Mouse (Mus musculus) neutrophil, adult 5-6 weeks (primary cell): Measurements from ENCODE around the gene Ezh2. TPM values are rescaled to one million over a fixed set of nuclear protein-coding genes. Genes with fewer than 3 reads are reported as not detected.
"Not testable (repeated sequence)": the region's sequence is repeated elsewhere in the genome, so short reads cannot be mapped to it uniquely, and the experiment has no call there.

ENCODE experiments used
- ATAC-seq: fragments of 151-379, 151-347 bp; 2 replicates; pipeline ENCODE4 v1.8.0; 2017; ENCODE audit warnings: mild to moderate bottlenecking, moderate TSS enrichment; ENCODE audit not compliant: insufficient number of reproducible peaks, poor library complexity, low FRiP score, severe bottlenecking; ENCODE audit errors: extremely low read depth
- total RNA-seq: library from RNA; stranded (forward); fragments of 200-1000 nt; gene quantifications from 2 replicates; pipeline ENCODE4 v1.2.3, GENCODE M21; 2017

Ezh2 gene
- total RNA-seq: 37.0 and 40.3 TPM in 2 replicates

GRCm38 (mm10) chr6:47594926-47595623 is at the start of gene Ezh2:
Gene Ezh2 (minus strand): TSS chr6:47595341.
- ATAC-seq: peak; percentile 97

GRCm38 (mm10) chr6:47636527-47637076 is 41.5 kb upstream of the Ezh2 start:
- peak; percentile 82 for ATAC-seq

GRCm38 (mm10) chr6:47635995-47636526 is 40.9 kb upstream of the Ezh2 start:
- ATAC-seq: no peak

GRCm38 (mm10) chr6:47635207-47635994 is 40.3 kb upstream of the Ezh2 start:
- ATAC-seq: no peak

GRCm38 (mm10) chr6:47633467-47633866 is 38.3 kb upstream of the Ezh2 start:
- ATAC-seq: peak; percentile 42; the same call in 1 of the 2 replicates

GRCm38 (mm10) chr6:47630061-47630460 is 34.9 kb upstream of the Ezh2 start:
- ATAC-seq: not testable (repeated sequence)

- no peak for ATAC-seq
These were observed 32.8 kb upstream of the Ezh2 start for GRCm38 (mm10) chr6:47627978-47628377.

GRCm38 (mm10) chr6:47626976-47627375 is 31.8 kb upstream of the Ezh2 start:
- ATAC-seq: not testable (repeated sequence)

GRCm38 (mm10) chr6:47621039-47621438 is 25.9 kb upstream of the Ezh2 start:
- ATAC-seq: no peak

GRCm38 (mm10) chr6:47608306-47608705 is 13.2 kb upstream of the Ezh2 start:
- not testable (repeated sequence) for ATAC-seq

- no peak for ATAC-seq
These were observed 6.8 kb upstream of the Ezh2 start for GRCm38 (mm10) chr6:47601931-47602330.

- ATAC-seq: no peak
These were observed 555 bp upstream of the Ezh2 start for GRCm38 (mm10) chr6:47595696-47596095.

- peak; percentile 37 for ATAC-seq
These were observed 853 bp downstream of the Ezh2 start for GRCm38 (mm10) chr6:47594141-47594835.

GRCm38 (mm10) chr6:47593590-47593989 is 1.6 kb downstream of the Ezh2 start:
- ATAC-seq: no peak

- not testable (repeated sequence) for ATAC-seq
These were observed 7.8 kb downstream of the Ezh2 start for GRCm38 (mm10) chr6:47587332-47587731.

- ATAC-seq: no peak
These were observed 22.3 kb downstream of the Ezh2 start for GRCm38 (mm10) chr6:47572887-47573286.

- ATAC-seq: no peak
These were observed 29.7 kb downstream of the Ezh2 start for GRCm38 (mm10) chr6:47565326-47566035.

GRCm38 (mm10) chr6:47561426-47561825 is 33.7 kb downstream of the Ezh2 start:
- no peak for ATAC-seq
